Mouse (Mus musculus) MEL (cell line): ENCODE measurements at regions not wholly inside any gene's neighbourhood (a gene's known extent, or its start where the extent isn't known, plus 50 kb on each side); places are given as distances from the start of the nearest gene placed in this dataset.

Experiments used
- DNase-seq: peaks from one replicate; pipeline ENCODE4 v3.0.0; 2011; ENCODE audit warnings: low read depth, low spot score
- H3K27ac ChIP-seq: 2 replicates; pipeline ENCODE4 v1.5.1; 2012; ENCODE audit warnings: low read depth, mild to moderate bottlenecking, control low read depth, low read length, moderate library complexity; ENCODE audit not compliant: control insufficient read depth
- H3K27me3 ChIP-seq, 2 experiments: fragments of 150-350 bp in 1 of 2; sonication (generic) in 1 of 2; 2 replicates each; pipeline ENCODE4 v1.6.1; 2012; ENCODE audit warnings: low read length in 2 of 2, mild to moderate bottlenecking in 2 of 2, improper control_type of control experiment in 1 of 2, moderate library complexity in 1 of 2; ENCODE audit not compliant: insufficient read depth in 2 of 2, control insufficient read depth in 1 of 2
- H3K36me3 ChIP-seq, 2 experiments: 2 replicates each; pipeline ENCODE4 v1.6.1; 2012 to 2014; ENCODE audit warnings: low read length in 2 of 2, improper control_type of control experiment in 1 of 2, inconsistent platforms in 1 of 2, mild to moderate bottlenecking in 1 of 2; ENCODE audit not compliant: insufficient read depth in 2 of 2, control insufficient read depth in 1 of 2
- H3K4me1 ChIP-seq, 2 experiments: fragments of 150-350 bp in 1 of 2; sonication (generic) in 1 of 2; 2 replicates each; pipeline ENCODE4 v1.6.1; 2012; ENCODE audit warnings: low read length in 2 of 2, improper control_type of control experiment in 1 of 2, mild to moderate bottlenecking in 1 of 2; ENCODE audit not compliant: insufficient read depth in 2 of 2, control insufficient read depth in 1 of 2
- H3K4me3 ChIP-seq, 2 experiments: fragments of 150-350 bp in 1 of 2; sonication (generic) in 1 of 2; 2 replicates each; pipeline ENCODE4 v1.5.1; 2012; ENCODE audit warnings: low read depth in 2 of 2, low read length in 2 of 2, mild to moderate bottlenecking in 2 of 2, moderate library complexity in 2 of 2, control low read depth in 1 of 2, improper control_type of control experiment in 1 of 2; ENCODE audit not compliant: control insufficient read depth in 1 of 2, insufficient read depth in 1 of 2
- H3K79me2 ChIP-seq: 2 replicates; pipeline ENCODE4 v1.6.1; 2012; ENCODE audit warnings: mild to moderate bottlenecking, low read length, moderate library complexity; ENCODE audit not compliant: control insufficient read depth, poor library complexity, insufficient read depth
- H3K9ac ChIP-seq: 2 replicates; pipeline ENCODE4 v1.6.1; 2012; ENCODE audit warnings: low read depth, mild to moderate bottlenecking, control low read depth, low read length, moderate library complexity; ENCODE audit not compliant: control insufficient read depth, poor library complexity, severe bottlenecking
- H3K9me3 ChIP-seq: fragments of 150-350 bp; sonication (generic); replicated peaks from 2 replicates; pipeline ENCODE4 v1.6.1; 2012; ENCODE audit warnings: mild to moderate bottlenecking, low read length, improper control_type of control experiment, moderate library complexity; ENCODE audit not compliant: insufficient read depth
- BHLHE40 ChIP-seq: IDR thresholded peaks from 2 replicates; pipeline ENCODE4 v1.6.1; 2012; ENCODE audit warnings: low read depth, mild to moderate bottlenecking, inconsistent platforms, low read length, improper control_type of control experiment, borderline replicate concordance
- E2F4 ChIP-seq: IDR thresholded peaks from 2 replicates; pipeline ENCODE4 v1.6.1; 2011; ENCODE audit warnings: low read depth, low read length, improper control_type of control experiment, borderline replicate concordance
- ELF1 ChIP-seq: IDR thresholded peaks from 2 replicates; pipeline ENCODE4 v1.6.1; 2014; ENCODE audit warnings: low read depth, mild to moderate bottlenecking, inconsistent platforms, low read length, improper control_type of control experiment, moderate library complexity
- EP300 ChIP-seq, 2 experiments: IDR thresholded peaks; 2 replicates each; pipeline ENCODE4 v1.6.1; 2011; ENCODE audit warnings: improper control_type of control experiment in 2 of 2, low read length in 2 of 2, low read depth in 1 of 2, mild to moderate bottlenecking in 1 of 2
- ETS1 ChIP-seq: IDR thresholded peaks from 2 replicates; pipeline ENCODE4 v1.6.1; 2012; ENCODE audit warnings: low read depth, mild to moderate bottlenecking, inconsistent platforms, low read length, improper control_type of control experiment, moderate library complexity
- HCFC1 ChIP-seq: IDR thresholded peaks from 2 replicates; pipeline ENCODE4 v1.6.1; 2012; ENCODE audit warnings: low read depth, mild to moderate bottlenecking, inconsistent platforms, low read length, improper control_type of control experiment, moderate library complexity
- JUND ChIP-seq: IDR thresholded peaks from 2 replicates; pipeline ENCODE4 v1.6.1; 2011; ENCODE audit warnings: low read depth, mild to moderate bottlenecking, improper control_type of control experiment, low read length
- MAFK ChIP-seq: IDR thresholded peaks from 2 replicates; pipeline ENCODE4 v1.6.1; 2011; ENCODE audit warnings: low read depth, mild to moderate bottlenecking, low read length, improper control_type of control experiment, borderline replicate concordance
- MAX ChIP-seq: IDR thresholded peaks from 2 replicates; pipeline ENCODE4 v1.6.1; 2011; ENCODE audit warnings: low read length, improper control_type of control experiment
- MAZ ChIP-seq: IDR thresholded peaks from 2 replicates; pipeline ENCODE4 v1.6.1; 2012; ENCODE audit warnings: low read depth, mild to moderate bottlenecking, inconsistent platforms, low read length, improper control_type of control experiment
- MXI1 ChIP-seq: IDR thresholded peaks from 2 replicates; pipeline ENCODE4 v1.6.1; 2011; ENCODE audit warnings: mild to moderate bottlenecking, low read depth, low read length, improper control_type of control experiment
- MYB ChIP-seq: IDR thresholded peaks from 2 replicates; pipeline ENCODE4 v1.6.1; 2011; ENCODE audit warnings: mild to moderate bottlenecking, low read depth, low read length, improper control_type of control experiment
- NRF1 ChIP-seq: IDR thresholded peaks from 2 replicates; pipeline ENCODE4 v1.6.1; 2014; ENCODE audit warnings: low read depth, mild to moderate bottlenecking, inconsistent platforms, low read length, improper control_type of control experiment, moderate library complexity; ENCODE audit not compliant: poor library complexity, insufficient read depth, severe bottlenecking
- POLR2A ChIP-seq, 2 experiments: IDR thresholded peaks; 2 replicates each; pipeline ENCODE4 v1.6.1; 2011 to 2012; ENCODE audit warnings: low read length in 2 of 2, mild to moderate bottlenecking in 2 of 2, control low read depth in 1 of 2, improper control_type of control experiment in 1 of 2, low read depth in 1 of 2, moderate library complexity in 1 of 2; ENCODE audit not compliant: control insufficient read depth in 1 of 2, insufficient read depth in 1 of 2, poor library complexity in 1 of 2
- POLR2AphosphoS2 ChIP-seq: IDR thresholded peaks from 2 replicates; pipeline ENCODE4 v1.6.1; 2011; ENCODE audit warnings: low read length, improper control_type of control experiment
- RAD21 ChIP-seq: IDR thresholded peaks from 2 replicates; pipeline ENCODE4 v1.6.1; 2011; ENCODE audit warnings: mild to moderate bottlenecking, low read depth, low read length, improper control_type of control experiment
- UBTF ChIP-seq: IDR thresholded peaks from 2 replicates; pipeline ENCODE4 v1.6.1; 2012; ENCODE audit warnings: low read depth, mild to moderate bottlenecking, inconsistent platforms, low read length, improper control_type of control experiment, moderate library complexity, borderline replicate concordance; ENCODE audit not compliant: insufficient read depth
- USF1 ChIP-seq: IDR thresholded peaks from 2 replicates; pipeline ENCODE4 v1.6.1; 2014; ENCODE audit warnings: low read depth, mild to moderate bottlenecking, inconsistent platforms, low read length, improper control_type of control experiment, moderate library complexity
- USF2 ChIP-seq, 2 experiments: IDR thresholded peaks; 2 replicates each; pipeline ENCODE4 v1.6.1; 2011 to 2012; ENCODE audit warnings: improper control_type of control experiment in 2 of 2, low read length in 2 of 2, borderline replicate concordance in 1 of 2, inconsistent platforms in 1 of 2, low read depth in 1 of 2, mild to moderate bottlenecking in 1 of 2; ENCODE audit not compliant: insufficient read depth in 1 of 2
- ZKSCAN1 ChIP-seq: IDR thresholded peaks from 2 replicates; pipeline ENCODE4 v1.6.1; 2012; ENCODE audit warnings: low read depth, mild to moderate bottlenecking, inconsistent platforms, low read length, improper control_type of control experiment, moderate library complexity
- ZMIZ1 ChIP-seq: IDR thresholded peaks from 2 replicates; pipeline ENCODE4 v1.6.1; 2012; ENCODE audit warnings: low read depth, mild to moderate bottlenecking, inconsistent platforms, low read length, improper control_type of control experiment, moderate library complexity

DNA sequence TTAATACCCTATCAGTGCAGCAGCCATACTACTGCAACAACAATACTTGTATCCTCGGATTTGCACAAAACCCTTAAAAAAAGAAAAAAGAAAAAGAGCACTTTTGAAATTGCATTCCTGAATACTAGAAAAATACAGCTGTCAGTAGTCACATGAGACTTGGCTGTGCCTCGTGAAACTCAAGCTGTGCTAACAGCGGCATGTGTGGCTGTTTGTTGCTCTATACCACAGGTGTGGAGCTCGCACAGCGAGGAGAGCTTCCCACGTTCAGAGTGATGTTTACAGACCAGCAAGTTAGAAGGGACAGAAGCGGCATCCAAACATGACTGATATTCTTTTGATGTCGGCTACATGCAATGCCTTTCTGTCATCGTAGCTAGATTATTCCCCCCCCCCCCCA lies 169.8 kb downstream of the Gm12689 start:
- H3K36me3 ChIP-seq = no peaks in the 10 kb centered on the region
- no peaks in the 10 kb centered on the region; the same call in 1 of the 2 replicates for H3K9me3 ChIP-seq
- H3K4me1 ChIP-seq = no peaks in the 10 kb centered on the region
- TF ChIP-seq BHLHE40 (no peak), RAD21 (no peak), MAX (no peak), HCFC1 (no peak), MAZ (no peak), ZMIZ1 (no peak), EP300 (IDR thresholded peaks at IDR 0.05; ENCODE audit: low read depth in 1 of 2, low read length in 2 of 2) (no peak), ZKSCAN1 (no peak), ETS1 (no peak), MAFK (no peak), USF2 (IDR thresholded peaks at IDR 0.05; ENCODE audit: borderline replicate concordance in 1 of 2, insufficient read depth in 1 of 2, low read depth in 1 of 2, low read length in 2 of 2) (no peak), POLR2AphosphoS2 (no peak), JUND (no peak), MYB (no peak), ELF1 (no peak), USF1 (no peak), POLR2A (IDR thresholded peaks at IDR 0.05; ENCODE audit: control insufficient read depth in 1 of 2, insufficient read depth in 1 of 2, low read depth in 1 of 2, low read length in 2 of 2, poor library complexity in 1 of 2) (no peak), UBTF (no peak), MXI1 (no peak)
- TF ChIP-seq, all 39 proteins: peak for 0
- Histone ChIP-seq H3K79me2 (no peaks in the 10 kb centered on the region), H3K9ac (no peak overlapping the region), H3K27me3 (no peaks in the 10 kb centered on the region), H3K27ac (no peak overlapping the region), H3K4me3 (no peak overlapping the region)
- no peak for DNase-seq

DNA sequence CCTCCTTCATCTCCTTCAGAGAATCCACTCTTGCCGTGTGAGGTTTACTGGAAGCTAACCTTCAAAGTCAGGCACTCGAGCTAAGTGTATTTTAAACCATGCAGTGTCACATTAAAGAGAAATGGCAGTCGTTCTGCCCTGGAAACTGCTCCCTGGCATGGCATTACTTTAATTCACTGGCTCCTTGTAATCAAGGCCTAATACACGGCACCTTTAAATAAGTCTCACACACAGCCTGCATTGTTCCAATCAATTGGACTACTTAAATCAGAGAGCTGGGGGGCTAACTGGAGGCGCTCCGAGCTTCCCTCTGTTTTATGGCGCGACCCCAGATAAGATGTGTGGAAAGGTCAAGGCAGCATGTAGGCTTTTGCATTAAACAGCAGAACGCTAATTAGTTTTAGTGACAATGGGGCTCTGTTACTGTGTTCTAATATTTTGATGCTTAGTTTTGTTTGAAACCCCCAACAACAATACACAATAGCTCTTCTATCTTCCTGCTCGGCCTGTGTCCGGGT lies 180.1 kb downstream of the Gm12689 start:
- DNase-seq = no peak
- Histone ChIP-seq H3K9ac (no peak overlapping the region), H3K4me1 (no peaks in the 10 kb centered on the region), H3K4me3 (no peak overlapping the region), H3K27me3 (no peaks in the 10 kb centered on the region), H3K36me3 (no peaks in the 10 kb centered on the region), H3K27ac (no peak overlapping the region), H3K9me3 (no peaks in the 10 kb centered on the region), H3K79me2 (no peaks in the 10 kb centered on the region)
- TF ChIP-seq ELF1 = no peak
- TF ChIP-seq E2F4 = no peak
- TF ChIP-seq JUND = no peak
- TF ChIP-seq POLR2AphosphoS2 = no peak
- no peak for TF ChIP-seq POLR2A (IDR thresholded peaks at IDR 0.05; ENCODE audit: control insufficient read depth in 1 of 2, insufficient read depth in 1 of 2, low read depth in 1 of 2, low read length in 2 of 2, poor library complexity in 1 of 2)
- TF ChIP-seq MAFK = no peak
- no peak for TF ChIP-seq NRF1
- no peak for TF ChIP-seq USF2 (IDR thresholded peaks at IDR 0.05; ENCODE audit: borderline replicate concordance in 1 of 2, insufficient read depth in 1 of 2, low read depth in 1 of 2, low read length in 2 of 2)
- TF ChIP-seq ETS1 = no peak
- no peak for TF ChIP-seq MYB
- TF ChIP-seq MXI1 = no peak
- TF ChIP-seq HCFC1 = no peak
- TF ChIP-seq MAZ = no peak
- no peak for TF ChIP-seq UBTF
